Mouse (Mus musculus): ENCODE measurements at regions not wholly inside any gene's neighbourhood (a gene's known extent, or its start where the extent isn't known, plus 50 kb on each side); places are given as distances from the start of the nearest gene placed in this dataset.

DNA sequence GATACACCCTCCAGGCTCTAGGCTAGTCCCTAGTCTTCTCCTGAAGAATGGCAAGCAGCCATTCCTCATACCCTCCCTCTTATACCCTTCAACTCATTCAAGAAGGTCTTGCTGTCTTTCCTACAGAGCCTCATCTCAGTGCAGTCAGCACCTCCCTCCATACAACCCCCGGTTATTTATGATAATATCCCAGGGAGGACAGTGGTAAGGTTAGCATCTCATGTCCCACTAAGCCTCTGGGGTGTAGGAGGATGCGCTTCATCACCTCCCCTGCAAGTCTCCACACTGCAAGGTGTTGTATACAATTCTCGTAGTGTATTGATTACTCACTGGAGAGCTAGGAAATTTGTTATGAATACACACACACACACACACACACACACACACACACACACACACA lies 80.2 kb upstream of the Shisa6 start:
- DNase-seq (ENCODE audit: low spot score in 2 of 2) = no peak

DNA sequence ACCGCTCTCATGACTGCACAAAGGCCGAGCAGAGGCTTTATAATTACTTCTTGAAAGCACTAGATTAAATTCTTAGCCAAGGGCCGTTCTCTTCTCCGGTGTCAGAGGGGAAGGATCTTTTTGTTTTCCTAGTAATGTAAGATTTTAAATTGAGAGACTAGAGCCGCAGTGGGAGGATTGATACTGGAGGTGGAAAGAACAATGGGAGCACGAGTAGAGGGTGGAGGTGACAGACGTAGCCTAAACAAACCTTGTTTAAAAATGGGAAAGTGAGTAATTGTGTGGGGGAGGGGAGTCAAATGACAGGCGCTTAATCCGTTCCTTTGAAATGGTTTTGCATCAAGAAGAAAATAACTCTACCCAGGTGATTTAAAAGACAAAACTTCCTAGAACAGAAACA lies 80.9 kb upstream of the Shisa6 start:
- no peak for DNase-seq (ENCODE audit: low spot score in 2 of 2)

DNA sequence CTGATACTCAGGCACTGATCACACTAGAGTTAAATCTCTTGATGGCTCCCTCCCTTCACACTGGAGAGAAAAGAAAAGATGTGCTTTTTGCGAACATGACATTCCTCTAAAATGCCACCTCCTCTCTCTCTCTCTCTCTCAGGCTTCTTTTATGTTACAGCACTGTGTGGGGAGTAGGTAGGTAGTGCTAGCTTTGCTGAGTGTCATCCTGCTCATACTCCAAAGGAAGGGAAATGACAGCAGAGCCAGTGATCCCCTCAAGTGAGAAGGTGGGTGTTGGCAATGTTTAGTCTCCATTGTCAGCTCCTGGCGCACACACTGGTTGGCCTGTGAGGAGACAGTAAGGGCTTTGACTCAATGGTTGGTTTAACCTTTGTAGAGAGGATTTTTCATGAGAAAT lies 84.0 kb upstream of the Shisa6 start:
- DNase-seq (ENCODE audit: low spot score in 2 of 2) = peak in 1 of 2 experiments; percentile 9

DNA sequence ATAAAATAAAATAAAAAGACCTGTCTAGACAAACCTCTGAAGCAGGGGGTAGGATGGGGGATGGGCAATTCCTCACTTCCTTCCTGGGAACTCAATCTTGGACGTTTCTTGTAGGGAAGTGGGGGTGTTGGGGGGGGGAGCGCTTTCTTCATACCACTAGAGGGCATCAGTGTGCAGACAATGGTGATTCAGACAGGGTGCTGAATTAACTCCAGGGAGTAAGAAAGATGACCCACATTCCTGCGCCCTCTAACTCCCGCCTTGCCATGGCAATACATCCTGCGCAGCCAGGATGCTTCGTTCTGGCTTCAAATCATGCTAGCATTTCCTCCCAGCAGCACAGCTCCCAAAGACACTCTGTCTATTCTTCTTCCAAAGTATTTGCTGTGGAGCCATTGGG lies 87.4 kb upstream of the Shisa6 start:
- no peak for DNase-seq (ENCODE audit: low spot score in 2 of 2)

DNA sequence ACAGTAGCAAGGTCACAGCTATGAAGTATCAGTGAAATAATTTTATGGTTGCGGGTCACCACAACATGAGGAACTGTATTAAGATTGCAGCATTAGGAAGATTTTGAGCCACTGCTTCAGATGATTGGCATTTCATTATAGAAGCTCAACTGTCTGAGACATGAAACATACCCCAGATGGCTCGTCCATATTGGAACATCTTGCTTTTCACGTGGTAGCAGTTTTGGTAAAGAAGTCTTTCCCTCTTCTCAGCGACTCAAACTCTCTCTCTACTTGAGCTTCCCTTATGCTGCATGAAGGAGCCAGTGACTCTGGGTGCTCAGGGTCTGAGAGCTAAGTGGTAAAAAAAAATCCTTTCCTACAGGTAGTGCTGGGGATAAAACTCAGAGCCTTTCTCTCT lies 99.7 kb upstream of the Shisa6 start:
- DNase-seq (ENCODE audit: low spot score in 2 of 2) = no peak

DNA sequence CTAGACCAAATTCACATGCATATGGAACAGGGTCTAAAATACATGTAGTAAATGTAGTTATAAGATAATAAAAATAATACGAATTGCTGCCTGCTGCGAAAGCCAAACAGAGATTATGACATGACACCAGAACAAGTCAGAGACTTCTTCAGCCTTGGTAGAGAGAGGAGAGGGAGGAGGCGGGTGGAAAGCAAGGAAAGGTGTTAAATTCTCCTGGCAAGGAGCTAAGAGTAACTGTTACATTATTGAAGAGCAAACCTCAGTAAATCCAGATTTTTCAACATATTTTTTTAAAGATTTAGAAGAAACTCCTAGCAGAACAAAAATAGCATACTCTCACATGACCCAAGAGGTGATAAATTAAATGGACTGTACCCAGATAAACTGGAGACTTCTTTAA lies 131.0 kb upstream of the Shisa6 start:
- DNase-seq (ENCODE audit: low spot score in 2 of 2) = no peak

DNA sequence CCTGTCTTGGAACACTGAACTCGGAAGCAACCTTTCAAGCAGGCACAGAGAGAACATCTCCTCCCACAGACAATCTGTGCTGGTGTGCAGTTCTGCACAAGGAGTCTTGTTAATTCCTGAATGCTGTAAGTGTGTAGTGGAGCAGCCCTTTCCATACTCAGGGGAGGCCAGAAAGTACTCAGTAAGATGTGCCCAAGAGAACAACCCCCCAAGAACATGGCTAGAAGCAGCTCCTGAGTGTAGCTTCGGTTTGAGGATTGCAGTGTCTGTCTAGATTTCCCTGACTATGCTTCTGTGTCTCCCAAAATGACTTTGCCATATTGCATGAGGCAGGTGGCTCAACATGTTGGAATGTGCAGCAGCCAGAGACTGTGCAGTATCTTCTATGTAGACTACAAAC lies 148.8 kb upstream of the Shisa6 start:
- peak; percentile 18 to 72 for DNase-seq (ENCODE audit: low spot score in 2 of 2)

DNA sequence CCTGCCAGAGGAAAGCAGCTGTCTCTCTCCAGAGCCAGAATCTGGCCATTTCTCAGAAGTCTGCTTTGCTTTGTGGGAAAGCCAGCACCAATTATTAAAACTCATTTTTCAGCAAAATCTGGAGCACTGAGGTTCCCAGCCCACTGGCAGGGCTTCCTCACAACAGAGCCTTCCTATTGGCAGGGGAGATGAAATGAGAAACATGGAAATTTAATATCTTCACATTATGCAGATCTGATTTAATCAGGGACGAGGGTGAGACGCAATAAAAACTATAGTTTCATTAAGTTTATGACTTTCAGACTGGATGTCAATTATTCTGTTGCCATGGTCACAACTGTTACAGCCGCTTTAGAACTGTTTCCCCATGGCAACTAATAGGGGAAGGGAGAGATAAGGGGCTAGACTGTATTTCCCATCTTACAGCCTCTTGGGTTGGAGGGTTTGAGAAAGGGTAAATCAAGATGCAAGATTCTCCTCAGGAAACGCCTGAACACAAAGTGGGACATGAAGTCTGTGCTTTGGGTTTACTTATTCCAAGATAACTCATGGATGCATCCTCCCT lies 154.4 kb upstream of the Shisa6 start:
- no peak for DNase-seq (ENCODE audit: low spot score in 2 of 2)

DNA sequence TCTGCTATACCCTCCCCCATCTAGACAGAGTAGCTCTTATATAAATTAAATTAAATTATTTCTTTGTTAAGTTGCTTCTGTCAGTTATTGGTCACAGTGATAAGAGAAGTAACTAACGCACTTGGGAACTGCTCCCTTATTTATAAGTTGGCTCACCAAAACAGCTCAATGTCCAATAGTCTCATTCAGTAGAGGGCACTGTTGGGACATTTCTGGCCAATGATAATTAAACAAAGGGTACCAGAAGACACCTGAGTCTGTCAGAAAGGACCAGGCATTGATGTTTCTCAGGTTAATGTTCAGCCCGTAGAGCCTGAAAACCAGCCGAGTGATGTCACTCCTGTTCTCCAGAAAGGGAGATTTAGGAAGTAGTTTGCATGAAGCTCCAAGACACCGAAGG lies 156.1 kb upstream of the Shisa6 start:
- no peak for DNase-seq (ENCODE audit: low spot score in 2 of 2)

DNA sequence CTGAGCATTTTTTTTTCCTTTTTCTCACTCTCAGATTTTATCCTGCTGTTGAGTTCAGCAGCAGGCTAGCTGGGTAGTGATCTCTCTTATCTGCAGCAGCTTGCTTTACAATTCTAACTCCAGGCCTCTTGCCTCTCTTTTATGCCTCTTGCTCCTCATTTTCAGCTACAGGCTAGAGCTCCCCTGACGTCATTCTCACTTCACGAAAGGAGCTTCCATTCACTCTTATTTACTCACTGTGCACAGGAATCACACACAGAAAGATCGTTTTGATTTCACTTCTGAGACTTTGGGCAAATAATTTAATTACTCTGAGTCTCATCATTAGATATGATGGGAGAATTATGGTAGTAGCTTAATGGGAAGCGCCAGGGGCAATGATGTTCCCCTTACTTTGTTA lies 158.4 kb upstream of the Shisa6 start:
- no peak for DNase-seq (ENCODE audit: low spot score in 2 of 2)

DNA sequence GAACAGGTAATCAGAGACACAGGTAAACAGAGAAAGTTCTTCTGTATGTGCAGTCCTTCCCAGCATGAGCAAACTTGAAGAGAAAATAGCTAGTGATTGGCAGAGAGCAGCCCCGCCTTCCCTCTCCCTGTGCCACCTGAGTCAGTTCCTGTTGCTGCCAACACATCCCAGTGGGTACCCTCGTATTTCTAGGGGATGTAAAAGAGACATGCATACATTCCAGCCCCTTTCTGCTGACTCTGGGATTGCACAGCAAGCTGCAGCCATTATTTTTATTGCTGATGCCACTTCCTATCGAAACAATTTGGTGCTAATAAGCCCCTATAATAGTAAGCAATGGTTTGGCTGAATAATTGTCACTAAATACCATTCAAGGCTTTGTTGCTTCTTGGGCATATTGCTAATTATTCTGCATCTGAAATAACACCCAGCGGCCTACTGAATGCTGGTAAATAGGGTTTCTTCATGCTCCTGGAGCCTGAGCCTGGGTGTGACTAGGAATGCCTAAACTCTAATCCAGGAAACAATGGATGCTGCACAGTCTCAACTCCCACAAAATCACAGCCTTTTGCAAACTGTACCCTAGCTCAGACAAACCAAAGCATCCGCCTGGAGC lies 169.0 kb upstream of the Shisa6 start:
- DNase-seq (ENCODE audit: low spot score in 2 of 2) = no peak

DNA sequence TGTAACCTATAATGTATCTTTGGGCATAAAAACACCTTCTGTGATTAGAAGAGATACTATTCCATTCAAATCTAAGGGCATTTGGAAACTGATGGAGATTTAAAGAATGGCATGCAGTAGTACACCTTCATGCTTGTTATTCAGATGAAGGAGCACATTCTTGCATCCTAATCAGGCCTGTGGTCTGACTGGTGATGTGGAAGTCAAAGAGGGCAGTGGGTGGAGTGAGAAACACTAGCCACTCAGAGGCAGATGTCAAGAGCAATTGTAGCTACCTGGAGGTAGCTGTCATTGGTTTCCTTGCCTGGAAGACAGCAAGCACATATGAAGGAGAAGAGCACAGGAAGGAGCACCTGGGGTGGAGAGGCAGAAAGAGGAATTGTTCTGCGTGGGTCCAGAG lies 171.0 kb upstream of the Shisa6 start:
- no peak for DNase-seq (ENCODE audit: low spot score in 2 of 2)

DNA sequence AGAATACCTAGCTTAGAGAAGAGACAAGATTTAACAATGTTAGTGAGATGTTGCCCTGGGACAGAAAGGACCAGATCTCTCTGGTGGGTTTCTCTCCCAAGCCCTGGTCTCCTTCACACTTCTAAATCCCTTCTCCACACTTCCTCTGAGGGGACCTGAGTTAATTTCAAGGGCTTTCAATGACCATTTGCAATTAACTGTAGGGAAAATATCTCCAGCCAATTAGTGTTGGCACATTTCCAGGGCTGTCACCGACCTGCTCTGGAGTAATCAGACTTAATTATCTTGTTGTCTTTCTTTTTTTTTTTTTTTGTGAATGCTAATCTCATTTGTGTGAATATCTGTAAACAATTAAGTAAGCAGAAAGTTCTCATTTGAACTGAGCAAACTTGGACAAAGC lies 166.3 kb upstream of the Pirt start:
- DNase-seq (ENCODE audit: low spot score in 2 of 2) = no peak

DNA sequence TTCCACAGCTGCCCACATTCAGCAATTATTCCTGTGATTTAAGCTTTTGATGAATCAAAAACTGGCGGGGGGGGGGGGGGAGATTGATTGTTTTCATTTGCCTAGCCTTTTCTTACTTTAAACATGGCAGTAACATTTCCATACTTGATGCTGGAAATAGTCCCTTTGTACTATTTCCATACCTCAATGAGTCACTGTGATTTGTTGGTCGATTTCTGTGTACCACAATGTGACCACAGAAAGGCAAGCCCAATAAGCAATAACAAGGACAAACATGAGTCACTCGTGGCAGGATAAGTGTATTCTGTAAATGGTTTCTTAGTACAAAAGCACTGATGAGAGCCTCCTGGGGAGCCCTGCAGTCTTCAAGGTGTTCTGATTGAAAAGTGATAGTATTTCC lies 121.8 kb upstream of the Pirt start:
- DNase-seq (ENCODE audit: low spot score in 2 of 2) = no peak

DNA sequence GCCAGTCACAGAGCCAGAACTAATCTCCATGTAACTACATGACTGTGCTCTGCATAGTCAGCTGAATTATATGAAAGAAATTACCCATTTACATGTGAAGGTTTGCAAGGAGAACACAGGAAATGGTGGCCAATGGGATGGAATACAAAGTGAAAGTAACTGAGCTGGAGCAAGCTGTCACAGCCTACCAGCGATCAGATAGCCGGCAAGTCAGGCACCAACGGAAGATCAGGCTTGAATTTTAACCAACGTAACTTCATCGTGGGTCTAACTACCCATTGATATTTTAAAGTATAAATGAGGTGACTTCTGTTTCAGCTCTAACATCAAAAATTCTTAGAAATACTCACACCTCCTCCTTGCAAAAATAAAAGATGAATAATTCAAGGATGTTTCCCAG lies 104.9 kb upstream of the Pirt start:
- no peak for DNase-seq (ENCODE audit: low spot score in 2 of 2)

DNA sequence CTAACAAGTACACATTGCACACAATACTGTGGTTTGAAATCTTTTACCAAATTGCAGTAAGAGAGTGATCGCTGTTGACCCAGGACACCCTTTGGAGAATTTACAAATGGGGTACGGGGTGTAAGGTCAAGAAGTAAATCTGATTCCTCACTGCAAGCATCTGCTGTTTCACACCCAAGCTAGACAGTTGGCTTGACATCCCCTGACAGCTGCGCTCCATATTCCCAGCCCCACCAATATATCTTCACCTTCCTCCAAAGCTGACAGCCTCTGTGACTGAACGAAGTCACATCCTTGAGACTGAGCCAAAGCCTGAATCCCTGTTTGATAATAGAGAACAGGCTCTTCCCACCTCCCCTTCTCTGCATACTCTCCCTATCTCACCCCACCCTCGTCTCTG lies 98.5 kb upstream of the Pirt start:
- no peak for DNase-seq (ENCODE audit: low spot score in 2 of 2)

DNA sequence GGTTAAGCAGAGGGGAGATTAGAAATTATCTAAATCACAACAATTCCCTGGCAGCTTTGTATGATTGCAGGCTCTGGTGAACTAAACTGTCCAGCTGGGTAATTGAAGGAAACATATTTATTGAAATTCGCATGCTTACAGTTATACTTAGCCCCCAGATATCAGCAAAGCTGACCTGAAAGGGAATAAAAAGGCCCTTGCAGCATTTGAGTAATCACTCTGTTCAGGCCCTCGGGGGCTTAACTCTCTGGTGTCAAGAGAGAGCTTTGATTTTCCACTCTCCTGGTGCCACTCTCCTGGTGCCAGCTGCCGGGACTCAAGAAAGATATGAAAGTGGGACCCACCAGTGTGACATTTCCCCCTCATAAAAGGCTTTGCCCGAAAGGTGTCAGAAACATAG lies 98.0 kb upstream of the Pirt start:
- DNase-seq (ENCODE audit: low spot score in 2 of 2) = no peak

DNA sequence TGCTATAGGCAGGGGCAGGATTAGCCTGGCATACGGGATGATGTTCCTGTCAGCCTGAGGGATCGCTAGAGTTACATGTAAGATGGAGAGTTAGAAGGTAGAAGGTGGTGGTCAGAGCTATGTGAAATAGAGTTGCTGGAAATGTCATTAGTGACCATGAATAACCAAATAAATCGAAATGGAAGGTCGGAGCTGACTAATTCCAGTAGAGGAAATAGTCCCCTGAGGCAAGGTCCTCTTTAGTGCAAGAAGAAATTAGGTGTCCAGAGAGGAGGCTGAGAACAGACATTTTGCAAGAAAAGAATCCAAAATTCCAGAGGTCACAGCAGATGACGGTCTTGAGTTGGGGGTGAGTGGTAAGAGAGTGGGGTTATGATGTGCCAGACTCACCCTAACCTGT lies 75.9 kb upstream of the Pirt start:
- no peak for DNase-seq (ENCODE audit: low spot score in 2 of 2)

DNA sequence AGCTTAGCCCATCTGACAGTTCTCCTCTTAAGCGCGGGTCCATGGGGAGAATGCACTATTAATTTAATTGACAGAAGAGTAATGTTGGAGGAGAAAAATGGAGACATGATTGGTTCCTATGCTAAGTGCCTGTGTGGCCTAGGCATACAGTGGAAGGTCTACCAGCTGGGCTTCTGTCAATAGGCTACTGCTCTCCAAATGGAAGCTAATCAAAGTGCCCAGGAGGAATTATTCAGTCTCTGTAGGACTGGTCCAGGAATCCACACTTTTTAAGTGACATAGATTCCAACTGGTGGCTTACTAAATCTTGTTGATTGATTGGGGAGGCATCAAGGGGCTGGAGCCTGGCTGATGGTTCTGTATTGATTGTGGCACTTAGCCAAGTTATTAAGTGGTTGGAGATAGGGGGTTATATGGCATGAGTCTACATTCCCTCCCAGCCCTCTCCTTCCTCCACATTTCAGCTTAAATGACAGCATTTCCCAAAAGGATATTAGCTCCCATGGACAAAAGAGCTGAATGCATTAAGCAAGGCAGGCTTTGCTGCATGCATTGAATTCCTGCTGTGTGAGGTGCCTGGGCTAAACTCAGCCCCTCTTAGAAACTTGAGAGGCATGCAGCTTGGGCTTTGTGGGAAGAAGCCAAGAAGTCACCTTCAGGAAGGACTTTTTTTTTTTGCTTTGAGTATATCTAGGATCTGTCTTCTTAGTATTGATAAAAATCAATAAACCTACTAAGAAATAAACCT lies 75.0 kb upstream of the Pirt start:
- DNase-seq (ENCODE audit: low spot score in 2 of 2) = no peak

DNA sequence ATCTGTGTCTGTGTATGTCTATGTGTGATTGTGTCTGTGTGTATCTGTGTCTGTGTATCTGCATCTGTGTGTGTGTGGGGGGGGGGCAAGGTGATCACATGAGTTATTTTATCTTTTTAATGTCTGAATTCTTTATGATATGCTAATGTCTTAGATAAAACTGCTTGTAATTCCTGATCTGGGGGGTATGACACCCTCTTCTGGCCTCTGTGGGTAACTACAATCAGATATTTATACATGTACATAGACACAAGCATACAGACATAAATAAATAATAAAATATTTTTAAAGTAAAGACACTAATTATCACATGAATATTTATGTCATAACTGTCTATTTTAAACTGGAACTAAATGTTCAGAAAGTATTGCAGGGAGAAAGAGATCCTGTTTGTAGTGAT lies 66.5 kb upstream of the Pirt start:
- DNase-seq (ENCODE audit: low spot score in 2 of 2) = no peak

DNA sequence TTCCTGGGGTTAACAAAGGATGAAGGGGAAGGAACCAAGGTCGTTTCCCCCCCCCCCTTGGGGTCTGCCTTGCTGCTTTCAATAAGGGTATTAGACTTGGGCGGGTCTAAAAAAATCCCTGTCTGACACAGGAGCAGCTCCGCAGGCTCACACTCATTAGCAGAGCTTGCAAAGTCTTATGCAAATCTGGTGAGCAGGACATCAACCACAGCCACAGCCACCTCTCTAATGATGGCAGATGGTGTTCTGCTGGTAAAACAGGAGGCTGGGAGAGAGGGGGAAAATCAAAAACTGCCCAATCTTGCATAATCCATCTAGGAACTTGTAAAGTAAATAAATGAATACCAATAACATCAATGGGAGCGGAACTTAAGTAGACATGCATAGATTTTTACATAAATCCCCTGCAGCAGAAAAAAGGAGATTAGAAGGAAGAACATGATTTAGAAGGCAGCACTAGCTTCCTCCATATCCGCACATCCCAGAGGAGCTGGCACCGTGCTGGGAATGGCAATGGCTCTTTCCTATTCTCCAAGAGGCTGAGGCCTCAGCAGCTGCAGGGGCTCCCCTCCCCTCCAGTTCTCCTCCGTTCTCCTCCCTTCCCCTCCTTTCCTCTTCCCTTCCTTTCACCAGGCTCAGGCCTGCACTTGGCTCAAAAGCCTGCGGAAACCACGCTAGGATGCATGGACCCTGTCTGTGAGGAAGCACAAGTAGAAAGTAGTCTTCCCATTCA lies 65.6 kb upstream of the Pirt start:
- DNase-seq (ENCODE audit: low spot score in 2 of 2) = no peak
